Mouse (Mus musculus): Measurements from ENCODE around the gene Chst8. TPM values are rescaled to one million over a fixed set of nuclear protein-coding genes. Genes with fewer than 3 reads are reported as not detected.

The Chst8 gene
- polyA plus RNA-seq, 1 experiment from 2014 or later = 2.8 TPM

DNA sequence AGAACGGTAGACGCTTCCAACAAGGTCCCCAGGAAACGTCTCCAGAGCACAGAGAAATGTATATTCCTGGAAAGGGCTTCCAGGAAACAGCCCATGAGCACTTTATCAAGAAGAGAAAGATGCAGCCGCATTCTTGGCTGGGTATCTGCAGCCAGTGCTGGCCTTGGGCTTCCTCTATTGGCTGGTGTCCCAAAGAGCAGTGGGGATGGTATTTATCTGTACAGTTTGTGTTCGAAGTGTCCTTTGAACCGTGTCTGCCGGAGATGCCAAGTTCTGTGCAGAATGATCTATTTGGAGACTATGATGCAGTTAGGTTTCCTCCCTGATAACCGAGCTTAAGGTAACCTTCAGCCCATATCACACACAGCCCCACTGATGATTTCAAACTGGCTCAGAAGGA is 43.0 kb downstream of the Chst8 start:
- no peak overlapping the region for H3K27ac ChIP-seq (ENCODE audit: low read length)
- no peak overlapping the region for H3K4me2 ChIP-seq (ENCODE audit: low read depth, low read length)
- no peak overlapping the region for H3K4me3 ChIP-seq (replicated peaks; ENCODE audit: low read length)
- H3K9me3 ChIP-seq (replicated peaks; ENCODE audit: control insufficient read depth, low read length) = no peaks in the 10 kb centered on the region
- no peak for ATAC-seq (ENCODE audit: insufficient read depth, low FRiP score)
- no peaks in the 10 kb centered on the region for H3K36me3 ChIP-seq (ENCODE audit: control insufficient read depth, insufficient read depth, low read length)
- H3K9ac ChIP-seq (ENCODE audit: low read length) = no peak overlapping the region
- 58% methylated on average over 8 of the region's 8 CpGs for WGBS
- no peaks in the 10 kb centered on the region for H3K27me3 ChIP-seq (ENCODE audit: control insufficient read depth, insufficient read depth, low read length)
- no peaks in the 10 kb centered on the region for H3K4me1 ChIP-seq (ENCODE audit: control insufficient read depth, insufficient read depth, low read length)

- H3K9ac ChIP-seq (ENCODE audit: low read length) = no peak overlapping the region
- no peak overlapping the region for H3K4me2 ChIP-seq (ENCODE audit: low read depth, low read length)
- H3K4me1 ChIP-seq (ENCODE audit: control insufficient read depth, insufficient read depth, low read length) = no peaks in the 10 kb centered on the region
- H3K36me3 ChIP-seq (ENCODE audit: control insufficient read depth, insufficient read depth, low read length) = no peaks in the 10 kb centered on the region
- H3K4me3 ChIP-seq (replicated peaks; ENCODE audit: low read length) = no peak overlapping the region
- WGBS = 74% methylated on average over 18 of the region's 18 CpGs
- H3K9me3 ChIP-seq (replicated peaks; ENCODE audit: control insufficient read depth, low read length) = no peaks in the 10 kb centered on the region
- no peak for ATAC-seq (ENCODE audit: insufficient read depth, low FRiP score)
- no peaks in the 10 kb centered on the region for H3K27me3 ChIP-seq (ENCODE audit: control insufficient read depth, insufficient read depth, low read length)
- H3K27ac ChIP-seq (ENCODE audit: low read length) = no peak overlapping the region
Observed at GRCm38 (mm10) chr7:34764250-34765148, 48.0 kb downstream of the Chst8 start.

- WGBS = 53% methylated on average over 7 of the region's 7 CpGs
- Histone ChIP-seq H3K27me3 (ENCODE audit: control insufficient read depth, insufficient read depth, low read length) (no peaks in the 10 kb centered on the region), H3K9ac (ENCODE audit: low read length) (no peak overlapping the region), H3K27ac (ENCODE audit: low read length) (no peak overlapping the region), H3K4me1 (ENCODE audit: control insufficient read depth, insufficient read depth, low read length) (0 out of 2 replicates have a peak, but pooled peaks cover 3% of the 10 kb centered on the region), H3K4me2 (ENCODE audit: low read depth, low read length) (no peak overlapping the region), H3K36me3 (ENCODE audit: control insufficient read depth, insufficient read depth, low read length) (no peaks in the 10 kb centered on the region), H3K9me3 (replicated peaks; ENCODE audit: control insufficient read depth, low read length) (no peaks in the 10 kb centered on the region), H3K4me3 (replicated peaks; ENCODE audit: low read length) (no peak overlapping the region)
- no peak for ATAC-seq (ENCODE audit: insufficient read depth, low FRiP score)
Observed at GRCm38 (mm10) chr7:34759378-34759822, 53.1 kb downstream of the Chst8 start.

- 43% methylated on average over 3 of the region's 3 CpGs for WGBS
- 0 out of 2 replicates have a peak, but pooled peaks cover 3% of the 10 kb centered on the region for H3K4me1 ChIP-seq (ENCODE audit: control insufficient read depth, insufficient read depth, low read length)
- H3K4me3 ChIP-seq (replicated peaks; ENCODE audit: low read length) = no peak overlapping the region
- H3K36me3 ChIP-seq (ENCODE audit: control insufficient read depth, insufficient read depth, low read length) = no peaks in the 10 kb centered on the region
- H3K4me2 ChIP-seq (ENCODE audit: low read depth, low read length) = no peak overlapping the region
- no peaks in the 10 kb centered on the region for H3K9me3 ChIP-seq (replicated peaks; ENCODE audit: control insufficient read depth, low read length)
- no peak for ATAC-seq (ENCODE audit: insufficient read depth, low FRiP score)
- no peaks in the 10 kb centered on the region for H3K27me3 ChIP-seq (ENCODE audit: control insufficient read depth, insufficient read depth, low read length)
- no peak overlapping the region for H3K9ac ChIP-seq (ENCODE audit: low read length)
- H3K27ac ChIP-seq (ENCODE audit: low read length) = no peak overlapping the region
Observed at GRCm38 (mm10) chr7:34758721-34759120, 53.8 kb downstream of the Chst8 start.

- H3K9me3 ChIP-seq (replicated peaks; ENCODE audit: control insufficient read depth, low read length) = no peaks in the 10 kb centered on the region
- H3K36me3 ChIP-seq (ENCODE audit: control insufficient read depth, insufficient read depth, low read length) = no peaks in the 10 kb centered on the region
- H3K27me3 ChIP-seq (ENCODE audit: control insufficient read depth, insufficient read depth, low read length) = no peaks in the 10 kb centered on the region
- H3K4me2 ChIP-seq (ENCODE audit: low read depth, low read length) = no peak overlapping the region
- H3K4me3 ChIP-seq (replicated peaks; ENCODE audit: low read length) = no peak overlapping the region
- H3K9ac ChIP-seq (ENCODE audit: low read length) = no peak overlapping the region
- ATAC-seq (ENCODE audit: insufficient read depth, low FRiP score) = no peak
- H3K4me1 ChIP-seq (ENCODE audit: control insufficient read depth, insufficient read depth, low read length) = peaks cover 6% of the 10 kb centered on the region; the same call in 1 of the 2 replicates
- H3K27ac ChIP-seq (ENCODE audit: low read length) = no peak overlapping the region
- WGBS = 85% methylated on average over 4 of the region's 4 CpGs
Observed at GRCm38 (mm10) chr7:34757513-34757912, 55.0 kb downstream of the Chst8 start.

GRCm38 (mm10) chr7:34753140-34753886 is 59.2 kb downstream of the Chst8 start:
- Histone ChIP-seq H3K9ac (ENCODE audit: low read length) (no peak overlapping the region), H3K4me2 (ENCODE audit: low read depth, low read length) (no peak overlapping the region), H3K4me1 (ENCODE audit: control insufficient read depth, insufficient read depth, low read length) (peaks cover 4% of the 10 kb centered on the region; the same call in 1 of the 2 replicates), H3K36me3 (ENCODE audit: control insufficient read depth, insufficient read depth, low read length) (no peaks in the 10 kb centered on the region), H3K9me3 (replicated peaks; ENCODE audit: control insufficient read depth, low read length) (peaks cover 4% of the 10 kb centered on the region; the same call in 1 of the 2 replicates), H3K27me3 (ENCODE audit: control insufficient read depth, insufficient read depth, low read length) (no peaks in the 10 kb centered on the region), H3K27ac (ENCODE audit: low read length) (no peak overlapping the region), H3K4me3 (replicated peaks; ENCODE audit: low read length) (no peak overlapping the region)
- no peak for ATAC-seq (ENCODE audit: insufficient read depth, low FRiP score)
- 67% methylated on average over 32 of the region's 32 CpGs for WGBS

DNA sequence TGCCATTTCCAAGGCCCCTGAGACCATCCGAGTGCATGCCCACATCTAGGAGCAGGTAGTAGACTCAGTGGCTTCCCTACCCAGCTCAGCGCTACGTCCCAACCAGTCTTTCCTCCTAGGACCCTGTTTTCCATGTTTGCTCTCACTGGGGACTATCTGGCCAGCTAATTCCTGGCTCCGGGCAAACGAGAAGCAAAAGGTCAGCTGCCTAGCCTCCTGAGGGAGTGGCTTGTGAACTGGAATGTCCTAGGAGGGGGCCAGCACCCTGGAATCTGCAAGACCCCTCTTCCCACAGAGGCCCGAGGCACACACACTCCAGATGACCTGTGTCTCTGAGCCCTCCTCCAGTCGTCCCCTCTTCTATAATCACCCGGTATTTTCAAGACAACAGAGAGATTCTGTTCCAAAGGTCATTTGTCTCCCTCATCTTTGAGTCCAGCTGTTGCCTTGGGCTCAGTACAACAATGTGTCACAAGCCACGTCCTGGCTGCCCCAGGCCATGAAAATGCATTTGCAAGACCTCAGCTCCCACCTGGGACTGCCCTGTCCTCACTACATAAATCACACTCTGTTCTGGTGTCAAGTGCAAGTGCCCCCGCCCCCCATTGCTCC is 60.3 kb downstream of the Chst8 start:
- no peak overlapping the region for H3K27ac ChIP-seq (ENCODE audit: low read length)
- no peak overlapping the region for H3K4me2 ChIP-seq (ENCODE audit: low read depth, low read length)
- WGBS = 23% methylated on average over 10 of the region's 10 CpGs
- no peaks in the 10 kb centered on the region for H3K36me3 ChIP-seq (ENCODE audit: control insufficient read depth, insufficient read depth, low read length)
- peak; percentile 57; the same call in 1 of the 2 replicates for ATAC-seq (ENCODE audit: insufficient read depth, low FRiP score)
- peaks cover 4% of the 10 kb centered on the region; the same call in 1 of the 2 replicates for H3K9me3 ChIP-seq (replicated peaks; ENCODE audit: control insufficient read depth, low read length)
- no peak overlapping the region for H3K9ac ChIP-seq (ENCODE audit: low read length)
- H3K4me3 ChIP-seq (replicated peaks; ENCODE audit: low read length) = no peak overlapping the region
- H3K27me3 ChIP-seq (ENCODE audit: control insufficient read depth, insufficient read depth, low read length) = no peaks in the 10 kb centered on the region
- peaks cover 4% of the 10 kb centered on the region; the same call in 1 of the 2 replicates for H3K4me1 ChIP-seq (ENCODE audit: control insufficient read depth, insufficient read depth, low read length)

- H3K9me3 ChIP-seq (replicated peaks; ENCODE audit: control insufficient read depth, low read length) = peaks cover 4% of the 10 kb centered on the region; the same call in 1 of the 2 replicates
- H3K9ac ChIP-seq (ENCODE audit: low read length) = no peak overlapping the region
- no peak for ATAC-seq (ENCODE audit: insufficient read depth, low FRiP score)
- H3K27ac ChIP-seq (ENCODE audit: low read length) = no peak overlapping the region
- 59% methylated on average over 7 of the region's 7 CpGs for WGBS
- no peak overlapping the region for H3K4me3 ChIP-seq (replicated peaks; ENCODE audit: low read length)
- no peaks in the 10 kb centered on the region for H3K27me3 ChIP-seq (ENCODE audit: control insufficient read depth, insufficient read depth, low read length)
- peaks cover 15% of the 10 kb centered on the region; the same call in 1 of the 2 replicates for H3K4me1 ChIP-seq (ENCODE audit: control insufficient read depth, insufficient read depth, low read length)
- H3K4me2 ChIP-seq (ENCODE audit: low read depth, low read length) = no peak overlapping the region
- no peaks in the 10 kb centered on the region for H3K36me3 ChIP-seq (ENCODE audit: control insufficient read depth, insufficient read depth, low read length)
Observed at GRCm38 (mm10) chr7:34750350-34750749, 62.2 kb downstream of the Chst8 start.
